In genomic region chr4:141060426-141061301, GRCm38 (mm10) we compare ENCODE assay signal across 8 mouse cellular contexts. TPM values are rescaled to one million over a fixed set of nuclear protein-coding genes. Genes with fewer than 3 reads are reported as not detected.
DNase-seq lines count a peak whose midpoint lies in the region; ATAC-seq lines count a peak whose summit lies in the region.

Gene Crocc, minus strand, starts transcription at chr4:141060550.

- peak; percentile 97 for DNase-seq in adipocyte (ENCODE audit: low spot score)
- DNase-seq in embryo, embryonic 10 days (ENCODE audit: low spot score) = peak; percentile 100
- DNase-seq in gastrocnemius, postnatal 10 days = peak; percentile 100
- peak; percentile 100 for DNase-seq in induced T-regulatory cell, adult 2 months (ENCODE audit: low read depth)
- DNase-seq in left cerebral cortex, adult 9 months (ENCODE audit: low spot score in 2 of 2) = peak; percentile 94 to 99
- DNase-seq in right cerebral cortex, postnatal 14 days = peak; percentile 99
- peak; percentile 99 to 100 for DNase-seq in urinary bladder, postnatal 36 days (ENCODE audit: low spot score in 2 of 2)

- peak; percentile 83 for ATAC-seq in megakaryocyte progenitor cell, adult 5-6 weeks (replicated peaks; ENCODE audit: poor library complexity)

RNA-seq across cellular contexts. Expression of gene Crocc, which starts in this region (rescaled TPM):
- 1 to 10 TPM; 3.8 to 9.3 TPM for total RNA-seq in gastrocnemius, postnatal 10 days (2021)
- 1.1 and 3.3 TPM in 2 replicates for total RNA-seq in megakaryocyte progenitor cell, adult 5-6 weeks (2015)
- 5.8 and 6.0 TPM in 2 replicates for total RNA-seq in megakaryocyte progenitor cell, adult 5-6 weeks (2017)

Comparison
In these comparisons a context has a peak if more than half of its experiments do, and no peak if none do; other contexts are left out.
1. Peak in every context shown above with its lines: DNase-seq and ATAC-seq.